Mouse (Mus musculus): Measurements from ENCODE around the gene Supt20.

DNA sequence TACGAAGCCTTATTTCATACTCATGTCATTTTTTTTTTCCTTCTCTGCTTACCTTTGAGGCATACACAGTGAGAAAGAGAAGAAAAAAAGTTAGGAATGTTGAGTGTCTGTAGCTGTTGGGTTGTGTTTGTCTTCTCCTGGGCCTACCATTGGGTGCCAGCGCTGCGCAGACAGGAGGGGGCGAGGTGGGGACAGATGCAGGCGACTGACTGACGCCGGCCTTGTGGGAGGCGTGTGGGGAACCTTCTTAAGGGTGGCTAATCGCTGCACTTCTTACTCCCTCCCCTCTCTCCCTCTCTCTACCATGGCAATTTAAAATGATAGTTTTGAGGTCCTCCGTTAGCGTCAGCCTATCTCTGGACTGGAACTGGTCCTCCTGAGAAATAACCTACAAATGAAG is 63.5 kb downstream of the Supt20 start:
- TF ChIP-seq CTCF (IDR thresholded peaks at IDR 0.05; ENCODE audit: insufficient read depth, low read length) (no peak), POLR2A (IDR thresholded peaks at IDR 0.05; ENCODE audit: borderline replicate concordance, extremely low read depth, low read depth, low read length) (no peak)

Measured in lung, adult 2 months (tissue).